Mouse (Mus musculus) gastrocnemius, adult 18-20 months (tissue): Measurements from ENCODE around the gene Olfr680-ps1. TPM values are rescaled to one million over a fixed set of nuclear protein-coding genes. Genes with fewer than 3 reads are reported as not detected.
"Not testable (repeated sequence)": the region's sequence is repeated elsewhere in the genome, so short reads cannot be mapped to it uniquely, and the experiment has no call there.

Experiments
- DNase-seq: peaks from one replicate; pipeline ENCODE4 v3.0.0; 2021; ENCODE audit warnings: low spot score
- long read RNA-seq, 2 experiments: library from polyadenylated mRNA; stranded (forward); transcript quantifications; one replicate each; pipeline ENCODE4 v2.0.0; 2021
- total RNA-seq, 2 experiments: library from RNA; stranded (reverse); gene quantifications; 2 replicates each; pipeline ENCODE4 v1.2.3; 2021

The Olfr680-ps1 gene
- total RNA-seq = not detected
- long read RNA-seq, experiment 1 = 0 reads
- long read RNA-seq, experiment 2 = 0 reads

GRCm38 (mm10) chr7:105092717-105093116 is at the start of gene Olfr680-ps1:
TSS of gene Olfr680-ps1 (minus strand) at chr7:105092817.
- not testable (repeated sequence) for DNase-seq

- DNase-seq = no peak
Observed at GRCm38 (mm10) chr7:105141275-105141674, 48.7 kb upstream of the Olfr680-ps1 start.

- DNase-seq = no peak
Observed at GRCm38 (mm10) chr7:105116536-105116935, 23.9 kb upstream of the Olfr680-ps1 start, which contains the start of gene Olfr681. TSS of gene Olfr681 (plus strand) at chr7:105116836.

GRCm38 (mm10) chr7:105080905-105081304 is 11.7 kb downstream of the Olfr680-ps1 start, which contains the start of gene Olfr679:
TSS of gene Olfr679 (plus strand) at chr7:105081205.
- no peak for DNase-seq

- DNase-seq = no peak
Observed at GRCm38 (mm10) chr7:105064175-105064574, 28.4 kb downstream of the Olfr680-ps1 start, which contains the start of gene Olfr678. TSS of gene Olfr678 (plus strand) at chr7:105064475.

- no peak for DNase-seq
Observed at GRCm38 (mm10) chr7:105058951-105059350, 33.7 kb downstream of the Olfr680-ps1 start.

Other genes with a start within 250 kb of the Olfr680-ps1 start
- gene Usp17la, start 235.8 kb downstream of the Olfr680-ps1 start, total RNA-seq = not detected
- not detected for gene Olfr665, start 214.8 kb downstream of the Olfr680-ps1 start, total RNA-seq
- gene Olfr666, start 196.9 kb downstream of the Olfr680-ps1 start, total RNA-seq = not detected
- not detected for gene Olfr667, start 171.3 kb downstream of the Olfr680-ps1 start, total RNA-seq
- not detected for gene Olfr668, start 164.8 kb downstream of the Olfr680-ps1 start, total RNA-seq
- not detected for gene Olfr669, start 158.6 kb downstream of the Olfr680-ps1 start, total RNA-seq
- gene Olfr670, start 130.2 kb downstream of the Olfr680-ps1 start, total RNA-seq = not detected
- not detected for gene Olfr671, start 113.7 kb downstream of the Olfr680-ps1 start, total RNA-seq
- gene Olfr672, start 90.8 kb downstream of the Olfr680-ps1 start, total RNA-seq = not detected
- gene Olfr675, start 64.4 kb downstream of the Olfr680-ps1 start, total RNA-seq = not detected
- not detected for gene Olfr676, start 60.1 kb downstream of the Olfr680-ps1 start, total RNA-seq
- gene Olfr677, start 41.4 kb downstream of the Olfr680-ps1 start, total RNA-seq = not detected
- gene Olfr678, start 28.3 kb downstream of the Olfr680-ps1 start, total RNA-seq = not detected
- not detected for gene Olfr679, start 11.6 kb downstream of the Olfr680-ps1 start, total RNA-seq
- not detected for gene Olfr681, start 24.0 kb upstream of the Olfr680-ps1 start, total RNA-seq
- not detected for gene Olfr683, start 54.2 kb upstream of the Olfr680-ps1 start, total RNA-seq
- not detected for gene Olfr684, start 70.8 kb upstream of the Olfr680-ps1 start, total RNA-seq
- not detected for gene Olfr685, start 93.2 kb upstream of the Olfr680-ps1 start, total RNA-seq
- gene Olfr686, start 114.7 kb upstream of the Olfr680-ps1 start, total RNA-seq = not detected
- gene Olfr688, start 195.3 kb upstream of the Olfr680-ps1 start, total RNA-seq = not detected
- not detected for gene Olfr689, start 218.3 kb upstream of the Olfr680-ps1 start, total RNA-seq
- not detected for gene Olfr690, start 241.3 kb upstream of the Olfr680-ps1 start, total RNA-seq
- not detected for gene Olfr691, start 249.5 kb upstream of the Olfr680-ps1 start, total RNA-seq